ENCODE assay signal across 11 mouse cellular contexts in genomic region chr17:36198317-36198716, GRCm38 (mm10). TPM values are rescaled to one million over a fixed set of nuclear protein-coding genes. Genes with fewer than 3 reads are reported as not detected.
A peak's percentile ranks its signal among the peaks of the same experiment; 100 is the strongest.
DNase-seq lines count a peak whose midpoint lies in the region; ATAC-seq and TF ChIP-seq lines count a peak whose summit lies in the region.
"Had no signal": no experiment of that assay in that cellular context is flagged by ENCODE, and none has a peak within 500 bp of the region (broad histone marks: within the 10 kb centered on the region; RNA-seq: fewer than 3 reads in every experiment).

No protein-coding gene starts in this region.

- DNase-seq in forebrain, postnatal 0 days = no peak
- DNase-seq in forebrain, embryonic 10.5 days (ENCODE audit: extremely low spot score, low spot score) = no peak
- DNase-seq in midbrain, embryonic 10.5 days (ENCODE audit: low spot score) = peak; percentile 29
- DNase-seq in midbrain, embryonic 14.5 days = no peak
- peak; percentile 55 to 85 for DNase-seq in thymus, postnatal 10 days (ENCODE audit: low spot score in 2 of 2)
- DNase-seq in left cerebral cortex, adult 11 months (ENCODE audit: low spot score) = no peak
- no peak for DNase-seq in neural tube, embryonic 10.5 days (ENCODE audit: extremely low spot score, low spot score)

- H3K27ac ChIP-seq in forebrain, postnatal 0 days (ENCODE audit: low read depth, low read length) = no peak overlapping the region
- H3K27ac ChIP-seq in forebrain, embryonic 10.5 days = no peak overlapping the region
- no peak overlapping the region for H3K27ac ChIP-seq in midbrain, embryonic 10.5 days (replicated peaks)
- H3K27ac ChIP-seq in midbrain, embryonic 14.5 days (replicated peaks; ENCODE audit: low read depth, low read length) = no peak overlapping the region

- no peaks in the 10 kb centered on the region for H3K36me3 ChIP-seq in forebrain, postnatal 0 days (ENCODE audit: insufficient read depth)
- H3K36me3 ChIP-seq in forebrain, embryonic 10.5 days (replicated peaks) = no peaks in the 10 kb centered on the region
- no peaks in the 10 kb centered on the region for H3K36me3 ChIP-seq in midbrain, embryonic 10.5 days
- no peaks in the 10 kb centered on the region for H3K36me3 ChIP-seq in midbrain, embryonic 14.5 days (ENCODE audit: control insufficient read depth, insufficient read depth, low read length)

- no peak for ATAC-seq in forebrain, postnatal 0 days
- no peak for ATAC-seq in midbrain, embryonic 14.5 days (ENCODE audit: low FRiP score, low TSS enrichment)
- ATAC-seq in erythroblast, adult 5-6 weeks (replicated peaks; ENCODE audit: low FRiP score, poor library complexity, severe bottlenecking) = 0 out of 2 replicates have a peak, but pooled peaks have one; percentile 51

- no peaks in the 10 kb centered on the region for H3K9me3 ChIP-seq in forebrain, postnatal 0 days (ENCODE audit: low read length)
- no peaks in the 10 kb centered on the region for H3K9me3 ChIP-seq in forebrain, embryonic 10.5 days
- H3K9me3 ChIP-seq in midbrain, embryonic 10.5 days (replicated peaks) = no peaks in the 10 kb centered on the region
- no peaks in the 10 kb centered on the region for H3K9me3 ChIP-seq in midbrain, embryonic 14.5 days (ENCODE audit: control insufficient read depth, low read length)

- 13% methylated on average over 5 of the region's 5 CpGs for WGBS in forebrain, postnatal 0 days
- 10% methylated on average over 5 of the region's 5 CpGs for WGBS in forebrain, embryonic 10.5 days
- WGBS in midbrain, embryonic 10.5 days = 15% methylated on average over 5 of the region's 5 CpGs
- 10% methylated on average over 5 of the region's 5 CpGs for WGBS in midbrain, embryonic 14.5 days

- 0 out of 2 replicates have a peak, but pooled peaks cover 2% of the 10 kb centered on the region for H3K27me3 ChIP-seq in forebrain, postnatal 0 days (ENCODE audit: insufficient read depth, low read length)
- H3K27me3 ChIP-seq in forebrain, embryonic 10.5 days (ENCODE audit: poor library complexity, severe bottlenecking) = peaks cover 64% of the 10 kb centered on the region
- H3K27me3 ChIP-seq in midbrain, embryonic 10.5 days (ENCODE audit: low read depth, poor library complexity, severe bottlenecking) = peaks cover 61% of the 10 kb centered on the region
- no peaks in the 10 kb centered on the region; the same call in 1 of the 2 replicates for H3K27me3 ChIP-seq in midbrain, embryonic 14.5 days (ENCODE audit: control insufficient read depth, insufficient read depth, low read length)

- H3K4me2 ChIP-seq in forebrain, postnatal 0 days (ENCODE audit: low read depth) = no peak overlapping the region
- no peak overlapping the region for H3K4me2 ChIP-seq in midbrain, embryonic 14.5 days (ENCODE audit: low read length)

- no peak overlapping the region for H3K9ac ChIP-seq in forebrain, postnatal 0 days
- no peak overlapping the region for H3K9ac ChIP-seq in midbrain, embryonic 14.5 days (replicated peaks; ENCODE audit: low read length)

- H3K4me1 ChIP-seq in forebrain, postnatal 0 days (ENCODE audit: insufficient read depth) = no peaks in the 10 kb centered on the region
- no peaks in the 10 kb centered on the region for H3K4me1 ChIP-seq in forebrain, embryonic 10.5 days
- H3K4me1 ChIP-seq in midbrain, embryonic 10.5 days = no peaks in the 10 kb centered on the region
- no peaks in the 10 kb centered on the region for H3K4me1 ChIP-seq in midbrain, embryonic 14.5 days (ENCODE audit: control insufficient read depth, insufficient read depth, low read length)

- peak; percentile 41 for TF ChIP-seq CTCF in forebrain, postnatal 0 days (IDR thresholded peaks at IDR 0.05; ENCODE audit: low read depth)

- no peak overlapping the region for H3K4me3 ChIP-seq in forebrain, postnatal 0 days (ENCODE audit: low read depth, low read length)
- no peak overlapping the region for H3K4me3 ChIP-seq in forebrain, embryonic 10.5 days
- no peak overlapping the region for H3K4me3 ChIP-seq in midbrain, embryonic 10.5 days
- H3K4me3 ChIP-seq in midbrain, embryonic 14.5 days (replicated peaks; ENCODE audit: low read depth, low read length) = no peak overlapping the region

RNA-seq across cellular contexts. Expression of gene H2-T3, which starts 8.2 kb away (rescaled TPM):
- not detected in 2 replicates for total RNA-seq in forebrain, postnatal 0 days (2014; rRNA removed)
- not detected in 2 replicates for polyA plus RNA-seq in forebrain, postnatal 0 days (2015; fragmentation: Nextera tagmentation; extraction: Ambion mirVana)
- not detected in 2 replicates for polyA plus RNA-seq in forebrain, embryonic 10.5 days (2016; fragmentation: Nextera tagmentation; extraction: Ambion mirVana)
- polyA plus RNA-seq in midbrain, embryonic 10.5 days (2016; fragmentation: Nextera tagmentation; extraction: Ambion mirVana) = not detected in 2 replicates
- polyA plus RNA-seq in midbrain, embryonic 14.5 days (2014; fragmentation: Nextera tagmentation; extraction: Ambion mirVana) = not detected in 2 replicates
- total RNA-seq in erythroblast, adult 5-6 weeks (2015; ENCODE audit: low replicate concordance) = not detected in 2 replicates
- not detected in 2 replicates for total RNA-seq in erythroblast, adult 5-6 weeks (2017; ENCODE audit: low replicate concordance)
- polyA plus RNA-seq: cortical plate, adult 2 months; limb, embryonic 14.5 days had no signal

RNA-seq across cellular contexts. Expression of gene Gm8909, which starts 30.0 kb away (rescaled TPM):
- total RNA-seq in forebrain, postnatal 0 days (2014; rRNA removed) = not detected in 2 replicates
- not detected in 2 replicates for polyA plus RNA-seq in forebrain, postnatal 0 days (2015; fragmentation: Nextera tagmentation; extraction: Ambion mirVana)
- polyA plus RNA-seq in forebrain, embryonic 10.5 days (2016; fragmentation: Nextera tagmentation; extraction: Ambion mirVana) = not detected in 2 replicates
- 0.22 TPM in 1 of 2 replicates, not detected in the other for polyA plus RNA-seq in midbrain, embryonic 10.5 days (2016; fragmentation: Nextera tagmentation; extraction: Ambion mirVana)
- not detected in 2 replicates for polyA plus RNA-seq in midbrain, embryonic 14.5 days (2014; fragmentation: Nextera tagmentation; extraction: Ambion mirVana)
- total RNA-seq in erythroblast, adult 5-6 weeks (2015; ENCODE audit: low replicate concordance) = not detected in 2 replicates
- not detected in 2 replicates for total RNA-seq in erythroblast, adult 5-6 weeks (2017; ENCODE audit: low replicate concordance)
- total RNA-seq: heart, postnatal 14 days had no signal
- polyA plus RNA-seq: cortical plate, adult 2 months; limb, embryonic 14.5 days had no signal

RNA-seq across cellular contexts. Expression of gene Rpp21, which starts 59.6 kb away (rescaled TPM):
- total RNA-seq in forebrain, postnatal 0 days (2014; rRNA removed) = 39.2 and 58.2 TPM in 2 replicates
- 139 and 159 TPM in 2 replicates for polyA plus RNA-seq in forebrain, postnatal 0 days (2015; fragmentation: Nextera tagmentation; extraction: Ambion mirVana)
- polyA plus RNA-seq in forebrain, embryonic 10.5 days (2016; fragmentation: Nextera tagmentation; extraction: Ambion mirVana) = 94.4 and 98.2 TPM in 2 replicates
- 94.2 and 94.9 TPM in 2 replicates for polyA plus RNA-seq in midbrain, embryonic 10.5 days (2016; fragmentation: Nextera tagmentation; extraction: Ambion mirVana)
- 136 and 164 TPM in 2 replicates for polyA plus RNA-seq in midbrain, embryonic 14.5 days (2014; fragmentation: Nextera tagmentation; extraction: Ambion mirVana)
- total RNA-seq in erythroblast, adult 5-6 weeks (2015; ENCODE audit: low replicate concordance) = 12.3 and 23.6 TPM in 2 replicates
- 4.8 and 5.4 TPM in 2 replicates for total RNA-seq in erythroblast, adult 5-6 weeks (2017; ENCODE audit: low replicate concordance)

Comparison
In these comparisons a context has a peak if more than half of its experiments do, and no peak if none do; other contexts are left out.
1. DNase-seq: peak in midbrain, embryonic 10.5 days (single experiment) and thymus, postnatal 10 days (2 of 2); none in forebrain, postnatal 0 days (single experiment), forebrain, embryonic 10.5 days (single experiment), midbrain, embryonic 14.5 days (single experiment), left cerebral cortex, adult 11 months (single experiment) and neural tube, embryonic 10.5 days (single experiment).